Mouse (Mus musculus): Measurements from ENCODE around the gene Colgalt1.

Gene Colgalt1

GRCm38 (mm10) chr8:71591471-71592373, 19.1 kb upstream of the Colgalt1 start, which contains the start of gene Pgls:
TSS of gene Pgls (plus strand) at chr8:71592176.
- peak; percentile 96 for DNase-seq

- peak; percentile 80 for DNase-seq
These were observed 18.2 kb upstream of the Colgalt1 start for GRCm38 (mm10) chr8:71592374-71593170.

DNA sequence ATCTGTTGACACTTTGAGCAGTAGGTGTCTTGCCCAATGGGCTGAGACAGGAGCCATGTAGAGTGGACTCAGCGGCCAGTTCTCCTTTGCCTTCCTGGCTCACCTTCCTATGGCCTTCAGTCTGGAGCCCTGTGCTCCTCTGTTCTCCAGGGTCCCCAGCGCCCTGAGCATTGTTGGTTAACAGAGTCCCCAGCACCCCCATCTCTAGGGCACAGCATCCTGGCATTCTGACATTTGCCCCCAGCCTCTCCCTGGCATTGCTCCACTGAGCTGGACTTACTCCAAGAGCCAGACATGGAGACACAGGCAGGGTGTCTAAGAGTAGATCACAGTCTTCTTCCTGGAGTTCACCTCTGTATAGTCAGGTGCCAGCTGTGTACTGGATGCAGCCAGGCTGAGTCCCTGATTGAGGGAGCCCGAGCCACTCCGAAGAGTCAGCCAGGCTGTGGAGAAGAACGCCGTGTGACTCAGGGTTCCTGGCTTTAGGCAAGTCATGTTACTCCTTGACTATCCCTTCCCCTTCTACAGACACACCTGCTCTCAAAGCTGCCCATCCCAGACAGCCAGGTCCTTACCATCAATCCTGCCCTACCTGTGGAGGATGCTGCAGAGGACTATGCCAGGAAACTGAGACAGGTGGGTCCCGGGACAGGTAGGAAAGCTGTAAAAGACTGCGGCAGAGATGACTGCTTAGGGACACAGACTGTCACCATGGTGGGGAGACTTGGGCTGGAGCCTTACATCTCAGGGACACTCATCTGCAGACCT, 17.1 kb upstream of the Colgalt1 start:
- no peak for DNase-seq

GRCm38 (mm10) chr8:71594324-71594722, 16.5 kb upstream of the Colgalt1 start:
- DNase-seq, result no peak

DNA sequence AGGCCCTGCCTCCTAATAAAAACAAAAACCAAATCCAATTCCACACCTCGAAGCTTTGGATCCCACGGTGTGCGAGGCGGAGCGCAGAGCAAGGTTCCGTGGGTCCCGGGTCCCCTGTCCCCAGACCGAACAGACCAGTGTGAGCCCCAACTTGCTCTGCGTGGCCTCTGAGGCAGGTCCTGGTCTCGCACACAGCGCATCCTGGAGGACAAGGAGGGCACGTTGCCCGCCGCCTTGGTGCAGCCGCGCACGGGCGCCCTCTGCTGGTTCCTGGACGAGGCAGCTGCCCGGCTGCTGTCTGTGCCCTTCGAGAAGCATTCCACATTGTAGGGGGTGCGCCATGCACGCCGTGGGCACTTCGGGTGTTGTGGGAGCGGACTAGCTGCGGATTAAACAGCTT, 14.9 kb upstream of the Colgalt1 start:
- DNase-seq, result peak; percentile 94

DNA sequence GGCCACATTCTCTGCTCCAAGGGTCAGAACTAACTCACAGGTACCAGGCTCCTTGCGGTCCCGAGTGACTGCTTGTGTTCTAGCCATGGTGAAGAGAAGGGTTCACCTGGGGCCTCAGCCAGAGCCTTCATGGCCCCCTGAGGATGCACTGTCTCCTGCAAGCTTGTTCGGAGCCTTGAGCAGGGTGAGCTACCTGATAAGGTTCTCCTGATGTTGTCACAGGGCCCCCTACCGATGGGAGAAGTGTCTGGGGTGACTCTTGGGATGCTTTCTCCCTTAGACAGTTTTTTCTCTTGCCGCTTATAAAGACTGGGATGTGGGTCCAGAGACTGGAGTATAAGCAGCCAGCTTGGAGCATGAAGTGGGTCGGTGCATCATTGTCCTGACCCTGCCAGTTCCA, 14.4 kb upstream of the Colgalt1 start:
- no peak for DNase-seq

- no peak for DNase-seq
These were observed 14.0 kb upstream of the Colgalt1 start for GRCm38 (mm10) chr8:71596798-71597197.

DNA sequence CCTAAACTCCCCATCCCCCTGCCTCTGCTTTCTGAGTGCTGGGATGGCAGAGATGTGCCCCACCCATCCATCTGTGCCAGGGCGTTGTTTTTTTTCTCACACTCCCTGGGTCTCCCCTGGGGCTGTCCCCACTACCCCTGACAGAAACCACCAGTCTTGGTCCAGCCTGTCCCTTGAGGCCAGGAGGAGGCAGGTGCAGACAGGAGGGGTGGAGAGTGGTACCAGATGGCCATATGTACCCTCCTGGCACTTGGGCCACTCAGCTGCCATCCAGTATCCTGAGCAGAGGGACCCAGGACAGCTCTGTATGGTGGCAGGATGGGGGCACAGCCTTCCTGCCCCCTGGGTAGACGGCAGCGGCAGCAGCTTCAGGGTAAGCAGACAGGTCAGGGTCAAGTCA, 13.3 kb upstream of the Colgalt1 start, which contains the start of gene Fam129c:
TSS of gene Fam129c (plus strand) at position 198 of the 400 bp plus-strand sequence.
- no peak for DNase-seq

GRCm38 (mm10) chr8:71598375-71598774, 12.4 kb upstream of the Colgalt1 start:
- no peak for DNase-seq

DNA sequence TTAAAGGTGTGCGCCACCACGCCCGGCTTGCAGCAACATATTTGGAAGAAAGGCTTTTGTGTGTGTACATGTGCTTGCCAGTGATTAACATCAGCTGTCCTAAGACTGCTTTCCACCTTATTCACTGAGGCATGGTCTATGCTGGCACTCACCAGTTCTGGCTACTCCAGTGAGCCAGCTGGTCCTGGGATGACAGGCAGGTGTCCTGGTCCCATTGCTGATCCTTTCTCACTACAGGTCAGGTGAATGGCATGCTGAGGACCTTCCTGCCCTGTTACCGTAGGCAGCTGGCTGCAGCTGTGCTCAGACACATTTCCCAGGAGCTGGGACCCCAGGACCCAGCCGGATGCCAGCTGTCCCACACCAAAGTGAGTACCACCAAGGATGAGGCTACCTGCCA, 12.0 kb upstream of the Colgalt1 start:
- DNase-seq, result no peak

GRCm38 (mm10) chr8:71601939-71602665, 8.7 kb upstream of the Colgalt1 start:
- no peak for DNase-seq

GRCm38 (mm10) chr8:71602666-71603334, 8.0 kb upstream of the Colgalt1 start:
- DNase-seq, result no peak

- DNase-seq, result no peak
These were observed 6.8 kb upstream of the Colgalt1 start for GRCm38 (mm10) chr8:71604021-71604420.

- no peak for DNase-seq
These were observed 1.3 kb downstream of the Colgalt1 start for GRCm38 (mm10) chr8:71612141-71612540.

DNA sequence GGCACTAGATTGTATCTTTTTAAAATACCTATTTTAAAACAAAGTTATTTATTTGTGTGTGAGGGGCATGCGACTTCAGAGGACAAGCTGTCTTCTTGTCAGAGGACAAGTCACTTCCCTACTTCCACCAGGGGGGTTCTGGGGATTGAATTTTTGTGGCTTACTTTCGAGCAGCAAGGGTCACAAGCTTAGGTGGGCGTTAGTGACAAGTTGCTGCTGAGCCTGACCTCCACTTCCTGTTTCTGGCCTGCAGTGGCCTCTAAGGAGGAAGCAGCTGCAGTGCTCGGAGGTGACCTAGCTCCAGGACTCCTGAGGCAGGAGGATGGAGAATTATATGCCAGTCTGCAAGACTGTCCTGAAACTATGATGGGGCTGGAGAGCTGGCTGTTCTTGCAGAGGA, 2.6 kb downstream of the Colgalt1 start:
- DNase-seq, result no peak

DNA sequence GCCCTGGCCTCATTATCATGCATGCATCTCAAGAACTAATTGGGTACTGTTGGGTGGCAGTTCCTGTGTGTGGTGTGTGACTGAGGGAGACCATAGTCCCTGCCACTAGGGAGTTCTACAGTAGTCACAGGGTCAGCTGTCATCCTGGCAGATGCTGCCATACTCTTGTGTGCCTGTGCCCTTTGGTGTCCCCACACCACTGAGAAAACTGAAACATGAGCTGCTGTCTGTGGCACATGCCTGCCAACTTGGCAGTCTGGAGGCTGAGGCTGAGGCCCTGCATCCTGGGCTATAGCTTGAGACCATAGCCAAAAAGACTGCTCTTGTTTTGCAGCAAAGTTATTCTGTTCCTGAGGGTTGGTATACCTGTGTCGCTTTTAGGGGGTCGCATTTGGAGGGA, 9.0 kb downstream of the Colgalt1 start:
- no peak for DNase-seq

DNA sequence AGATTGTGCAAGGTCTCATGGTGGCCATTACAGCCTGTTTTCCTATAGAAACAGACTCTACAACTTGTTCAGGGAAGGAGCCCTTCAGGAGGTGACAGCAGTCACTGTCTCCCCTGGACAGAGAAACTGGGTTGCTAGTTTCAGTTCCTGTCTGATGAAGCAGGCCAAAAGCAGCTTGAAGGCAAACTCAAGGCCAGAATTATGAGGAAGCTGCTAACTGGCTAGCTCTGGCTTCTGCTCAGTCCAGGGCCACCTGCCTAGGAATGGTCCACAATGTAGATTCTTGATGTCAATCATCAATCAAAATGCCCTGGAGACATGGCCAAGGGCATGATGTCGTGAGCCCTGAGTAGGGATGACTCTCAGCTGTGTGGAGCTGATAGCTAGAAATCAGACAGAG, 14.3 kb downstream of the Colgalt1 start:
- no peak for DNase-seq

GRCm38 (mm10) chr8:71626753-71627152, 16.0 kb downstream of the Colgalt1 start:
- no peak for DNase-seq

- no peak for DNase-seq
These were observed 16.7 kb downstream of the Colgalt1 start for GRCm38 (mm10) chr8:71627265-71628099.

DNA sequence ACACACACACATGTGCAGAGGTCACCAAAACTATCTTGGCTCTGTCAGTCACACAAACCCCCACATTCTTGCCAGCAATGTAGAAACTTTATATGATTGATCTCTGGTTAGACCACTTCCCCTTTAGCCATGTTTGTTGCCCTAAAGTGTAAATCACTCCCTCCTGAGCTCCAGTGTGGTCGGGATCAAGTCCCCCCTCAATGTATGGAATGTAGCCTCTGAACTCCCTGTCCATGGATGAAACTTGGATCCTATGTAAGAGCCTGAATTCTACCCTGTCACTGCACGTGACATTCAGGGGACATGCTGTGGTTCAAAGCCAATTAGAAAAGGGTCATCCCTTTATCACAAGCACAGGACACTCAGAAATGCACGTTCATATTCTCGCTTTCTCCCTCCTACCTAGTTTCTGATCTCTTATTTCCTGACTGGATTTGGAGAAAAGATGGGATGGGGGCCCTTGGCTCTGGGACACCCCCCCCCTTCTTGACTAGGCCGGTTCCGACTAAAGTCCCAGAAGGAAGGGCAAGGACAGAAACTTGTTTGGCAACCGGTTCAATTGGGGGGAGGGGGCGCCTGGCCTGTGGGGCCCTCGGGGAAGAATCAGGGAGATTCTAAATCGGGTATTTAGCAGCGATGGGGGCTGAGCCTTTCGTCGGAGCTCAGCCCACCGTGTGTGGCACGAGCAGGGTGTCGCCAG, 17.7 kb downstream of the Colgalt1 start:
- no peak for DNase-seq
